Mouse (Mus musculus): ENCODE results near the gene Srcap.

Gene Srcap

GRCm38 (mm10) chr7:127585031-127585430 is 73.2 kb downstream of the Srcap start:
- no peak for DNase-seq

- no peak for DNase-seq
Measured at GRCm38 (mm10) chr7:127586149-127586548, 74.4 kb downstream of the Srcap start.

- no peak for DNase-seq
Measured at GRCm38 (mm10) chr7:127587196-127587595, 75.4 kb downstream of the Srcap start.

- DNase-seq: peak; percentile 94
Measured at GRCm38 (mm10) chr7:127588011-127588871, 76.5 kb downstream of the Srcap start, which contains the start of the genes Ccdc189 and Rnf40. Gene Ccdc189 (minus strand): TSS chr7:127588595. Gene Rnf40 (plus strand): TSS chr7:127588767.

GRCm38 (mm10) chr7:127588901-127589300 is 77.1 kb downstream of the Srcap start:
- no peak for DNase-seq

GRCm38 (mm10) chr7:127589637-127590036 is 77.9 kb downstream of the Srcap start:
- no peak for DNase-seq

- DNase-seq: no peak
Measured at GRCm38 (mm10) chr7:127591108-127591507, 79.3 kb downstream of the Srcap start.

GRCm38 (mm10) chr7:127592575-127592974 is 80.8 kb downstream of the Srcap start:
- no peak for DNase-seq

- DNase-seq: no peak
Measured at GRCm38 (mm10) chr7:127596747-127597146, 85.0 kb downstream of the Srcap start.

- DNase-seq: no peak
Measured at GRCm38 (mm10) chr7:127600612-127601011, 88.8 kb downstream of the Srcap start.

GRCm38 (mm10) chr7:127601735-127602134 is 90.0 kb downstream of the Srcap start:
- DNase-seq: no peak

GRCm38 (mm10) chr7:127602903-127603302 is 91.1 kb downstream of the Srcap start:
- no peak for DNase-seq

- DNase-seq: no peak
Measured at GRCm38 (mm10) chr7:127604256-127604655, 92.5 kb downstream of the Srcap start.

- DNase-seq: no peak
Measured at GRCm38 (mm10) chr7:127607150-127607549, 95.4 kb downstream of the Srcap start.
